Mouse (Mus musculus) urinary bladder, postnatal 10 days (tissue): ENCODE results near the gene Hoxd11.

ENCODE experiments used
- DNase-seq: peaks from one replicate; pipeline ENCODE4 v3.0.0; 2022; ENCODE audit warnings: low spot score

Hoxd11 gene

GRCm38 (mm10) chr2:74709465-74710419 lies 30.4 kb downstream of the Hoxd11 start:
- no peak for DNase-seq

DNA sequence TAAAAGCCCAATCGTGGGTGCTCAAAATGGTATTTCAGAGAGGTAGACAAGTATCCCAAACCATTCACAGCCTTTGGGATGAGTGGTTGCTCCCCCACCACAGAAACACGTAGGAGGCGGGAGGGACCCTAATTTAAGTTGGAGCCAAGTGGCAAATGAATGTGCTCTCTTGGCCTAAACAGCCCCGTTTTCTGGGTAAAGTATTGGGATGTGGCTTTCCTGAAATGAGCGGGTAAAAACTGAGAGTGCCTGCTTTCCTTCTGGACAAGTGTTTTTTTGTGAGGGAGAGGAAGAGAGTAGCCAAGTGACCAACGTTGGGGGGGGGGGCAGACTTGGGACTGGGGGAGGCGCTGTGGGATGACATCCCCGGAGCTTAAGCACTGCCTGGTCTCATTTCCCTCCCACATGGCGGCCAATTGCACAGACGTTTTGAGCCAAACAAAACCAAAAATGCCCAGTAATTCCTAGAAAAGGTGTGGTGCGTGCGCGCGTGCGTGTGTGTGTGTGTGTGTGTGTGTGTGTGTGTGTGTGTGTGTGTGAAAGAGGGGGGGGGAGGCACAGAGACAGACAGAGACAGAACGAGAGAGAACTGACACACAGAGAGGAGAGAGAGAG lies 31.7 kb downstream of the Hoxd11 start:
- no peak for DNase-seq

DNA sequence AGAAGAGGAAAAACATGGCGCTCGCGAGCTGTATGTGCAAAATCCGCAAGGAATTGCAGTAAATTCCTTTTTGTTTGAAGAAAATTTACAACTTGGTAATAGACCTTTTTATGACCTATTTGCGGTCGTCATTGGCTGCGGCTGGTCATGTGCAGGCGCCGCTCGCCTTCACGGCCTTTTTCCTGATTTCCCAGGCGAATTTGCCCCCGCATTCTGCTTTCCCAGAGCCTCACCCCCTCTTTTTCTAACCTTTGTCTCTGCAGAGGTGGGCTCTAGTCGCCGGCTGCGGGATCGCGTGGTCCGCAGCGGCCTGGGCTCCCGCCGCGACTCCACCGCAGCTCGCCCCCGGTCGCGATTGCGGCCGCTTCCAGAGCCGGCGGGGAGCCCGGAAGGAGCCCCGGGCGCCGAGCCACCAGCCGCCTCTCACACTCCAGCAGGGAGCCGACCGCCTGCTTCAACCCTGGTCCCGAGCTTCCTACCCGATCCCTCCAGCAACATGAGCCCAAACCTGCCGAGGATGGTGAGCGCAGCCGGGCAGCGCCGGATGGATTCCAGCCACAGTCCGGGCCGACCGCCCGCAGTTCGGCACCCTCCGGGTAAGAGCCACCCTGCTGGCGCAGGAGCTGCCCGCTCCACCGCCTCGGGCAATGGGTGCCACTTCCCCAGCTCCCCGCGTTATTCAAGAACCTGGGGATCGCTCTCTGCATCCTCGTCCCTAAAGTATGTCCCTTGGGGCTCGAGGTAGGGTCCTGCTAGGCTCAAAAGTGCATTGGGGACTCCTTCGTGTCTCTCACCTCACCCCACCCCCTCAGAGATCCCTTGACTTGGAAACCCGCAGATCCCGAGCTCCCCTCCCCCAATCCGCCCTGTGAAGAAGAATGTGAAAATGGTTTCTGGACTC lies 32.6 kb downstream of the Hoxd11 start, which contains the start of the genes Hoxd3 and Hoxd4:
Hoxd3 (plus strand) TSS at position 207 of the 901 bp plus-strand sequence.
Hoxd4 (plus strand) TSS at position 209 of the 901 bp plus-strand sequence.
- DNase-seq = no peak

GRCm38 (mm10) chr2:74713239-74714150 lies 34.1 kb downstream of the Hoxd11 start:
- no peak for DNase-seq

- no peak for DNase-seq
Measured at GRCm38 (mm10) chr2:74714156-74714789, 34.9 kb downstream of the Hoxd11 start.

GRCm38 (mm10) chr2:74714881-74715280 lies 35.5 kb downstream of the Hoxd11 start:
- no peak for DNase-seq

- peak; percentile 88 for DNase-seq
Measured at GRCm38 (mm10) chr2:74715504-74716241, 36.3 kb downstream of the Hoxd11 start.

DNA sequence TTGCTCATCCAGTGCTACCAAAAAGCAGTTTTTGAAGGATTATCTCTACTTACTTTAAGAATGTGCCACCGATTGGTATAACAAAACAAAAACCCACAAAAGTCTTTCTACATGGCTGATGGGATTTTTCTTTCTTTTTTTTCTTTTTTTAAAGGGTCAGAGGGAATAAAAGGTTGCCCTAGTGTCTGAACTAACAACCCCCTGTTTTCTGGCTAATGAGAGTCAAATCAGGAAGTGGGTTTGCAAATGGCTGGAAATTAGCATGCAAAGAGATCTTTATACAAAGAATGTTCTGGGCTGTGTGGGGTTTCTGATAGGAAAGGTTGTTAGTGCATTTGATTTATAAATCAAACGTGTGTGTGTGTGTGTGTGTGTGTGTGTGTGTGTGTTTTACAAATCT lies 41.0 kb downstream of the Hoxd11 start:
- DNase-seq = no peak

DNA sequence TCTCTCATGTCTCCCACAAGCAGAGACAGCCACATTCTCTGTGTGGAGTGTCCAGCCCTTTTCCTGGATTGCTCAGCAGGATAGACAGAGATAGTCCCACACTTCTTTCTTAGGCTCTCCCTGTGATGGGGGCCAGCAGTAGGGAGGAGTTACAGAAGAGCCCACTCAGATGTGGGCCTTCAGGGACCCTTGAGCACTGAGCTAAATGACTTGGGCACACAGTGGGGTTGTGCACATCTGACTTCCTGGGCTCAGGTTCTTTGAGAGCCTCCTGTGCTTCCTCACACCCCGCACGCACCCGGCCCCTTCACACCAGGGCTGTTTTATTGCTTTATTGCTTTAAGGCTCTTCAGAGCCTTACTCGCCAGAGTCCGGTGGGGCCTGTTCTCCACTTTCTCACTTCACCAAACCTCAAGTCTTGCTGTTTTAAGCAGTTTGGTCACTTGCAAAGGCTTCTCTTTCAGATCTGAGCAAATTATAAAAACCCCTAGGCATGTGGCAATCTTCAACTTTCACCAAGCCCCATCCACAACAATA lies 41.7 kb downstream of the Hoxd11 start:
- no peak for DNase-seq

DNA sequence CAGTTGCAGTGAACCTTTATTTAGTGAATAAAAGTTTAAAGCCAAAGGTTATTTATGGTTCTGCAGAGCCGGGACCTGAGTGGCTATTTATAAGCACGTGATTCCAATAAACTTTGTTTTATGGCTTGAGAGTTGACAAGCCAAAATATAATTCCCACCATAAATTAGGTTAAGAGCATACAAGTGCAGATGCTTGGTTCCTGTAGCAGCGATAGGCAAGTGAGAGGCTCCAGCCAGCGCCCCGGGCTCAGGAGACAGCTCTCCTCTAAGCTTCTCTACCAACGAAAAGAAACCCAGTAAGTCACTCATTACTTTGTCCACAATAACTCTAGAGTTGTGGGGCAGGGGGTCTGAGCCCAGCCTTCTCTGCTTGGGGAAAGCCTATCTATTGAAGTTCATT lies 42.5 kb downstream of the Hoxd11 start:
- no peak for DNase-seq

DNA sequence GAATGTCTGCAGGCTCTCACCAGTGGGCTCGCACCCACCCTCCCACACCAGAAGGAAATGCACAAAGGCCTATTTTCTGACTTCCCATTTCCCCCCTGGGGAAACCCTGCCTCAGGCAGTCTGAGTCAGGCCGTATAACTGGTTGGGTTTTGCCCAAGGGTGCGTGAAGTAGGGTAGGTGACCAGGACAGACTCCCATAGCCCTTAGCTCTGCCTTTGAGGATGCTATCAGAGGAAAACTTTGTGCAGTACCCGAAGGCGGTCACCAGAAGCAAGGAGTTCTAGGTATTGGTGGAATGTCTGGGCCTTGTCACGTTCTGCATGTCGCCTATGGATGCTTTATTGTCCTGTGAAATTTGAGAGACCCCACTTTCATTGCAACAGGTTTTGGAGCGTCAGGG lies 43.6 kb downstream of the Hoxd11 start:
- no peak for DNase-seq

DNA sequence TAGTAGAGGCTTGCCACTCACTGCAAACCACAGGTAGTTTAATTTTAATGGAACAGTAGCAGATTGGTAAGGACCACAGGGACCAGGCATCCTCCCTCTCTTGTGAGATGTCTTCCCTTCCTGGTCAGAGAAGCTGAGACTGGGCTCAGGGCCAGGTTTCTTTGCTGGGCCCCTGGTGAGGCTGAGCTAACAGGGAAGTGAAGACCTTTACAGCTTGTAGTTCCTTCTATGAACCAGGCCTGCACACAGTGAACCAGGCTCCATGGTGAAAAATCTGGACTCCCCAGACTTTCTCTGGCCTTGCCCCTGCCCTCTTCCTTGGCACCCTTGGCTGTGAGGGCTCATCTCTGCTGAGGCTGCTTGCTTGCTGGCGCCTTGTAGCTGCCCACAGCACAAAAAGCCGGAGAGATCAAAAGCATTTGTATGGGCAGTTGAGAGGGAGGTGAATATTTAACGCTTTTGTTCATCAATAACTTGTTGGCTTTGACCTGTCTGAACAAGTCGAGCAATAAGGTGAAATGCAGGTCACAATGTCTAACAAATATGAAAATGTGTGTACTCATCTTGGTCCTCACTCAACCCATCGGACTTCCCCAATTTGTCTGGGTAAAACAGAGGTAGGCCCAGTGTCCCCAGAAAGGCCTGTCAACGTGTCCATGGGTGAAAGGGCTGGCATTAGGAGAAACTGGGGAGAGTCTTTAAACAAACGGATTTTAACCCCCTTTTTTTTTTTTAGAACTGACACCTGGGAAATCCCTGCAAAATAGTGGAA lies 45.1 kb downstream of the Hoxd11 start:
- no peak for DNase-seq

DNA sequence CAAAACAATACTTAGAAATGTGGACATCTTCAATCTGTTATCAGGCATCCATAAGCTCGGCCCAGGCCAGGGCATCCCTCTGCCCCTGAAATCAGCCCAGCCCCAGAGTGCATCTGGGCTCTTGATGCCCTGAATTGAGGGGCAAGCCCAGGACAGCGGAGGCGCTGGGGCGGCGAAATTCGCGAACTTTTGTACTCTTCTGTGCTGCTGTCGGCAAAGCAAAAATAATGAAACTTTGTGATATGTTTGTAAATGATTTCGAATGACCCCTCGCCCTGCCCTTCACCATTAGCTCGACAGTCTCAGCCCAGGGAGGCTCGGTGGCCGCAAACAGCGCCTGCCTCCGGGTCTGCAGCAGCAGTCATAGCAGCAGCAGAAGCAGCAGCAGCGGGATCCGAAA lies 45.8 kb downstream of the Hoxd11 start:
- DNase-seq = no peak

DNA sequence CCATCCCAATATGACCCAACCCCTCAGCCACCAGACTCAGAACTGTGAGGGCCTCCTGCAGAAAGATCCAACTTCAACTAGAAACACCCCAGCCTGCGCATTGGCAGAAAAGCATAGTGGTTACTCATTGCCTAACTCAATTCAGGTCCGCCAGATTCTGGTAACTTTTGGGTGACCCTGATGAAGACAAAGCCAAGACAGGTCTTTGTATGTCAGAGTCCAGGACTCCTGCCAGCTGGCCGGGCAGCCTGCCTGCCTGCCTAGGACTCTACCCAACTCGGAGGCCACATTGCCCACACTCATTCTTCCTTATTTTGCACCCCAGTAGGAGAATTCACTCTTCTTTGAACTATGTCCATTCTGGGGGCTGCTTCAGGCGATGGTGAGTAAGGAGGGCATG lies 47.2 kb downstream of the Hoxd11 start, which contains the start of gene Gm28230:
Gm28230 (plus strand) TSS at position 178 of the 400 bp plus-strand sequence.
- DNase-seq = no peak

- DNase-seq = no peak
Measured at GRCm38 (mm10) chr2:74726973-74727639, 47.7 kb downstream of the Hoxd11 start.

GRCm38 (mm10) chr2:74727640-74728302 lies 48.4 kb downstream of the Hoxd11 start:
- no peak for DNase-seq

GRCm38 (mm10) chr2:74728303-74728680 lies 48.9 kb downstream of the Hoxd11 start:
- DNase-seq = no peak

DNA sequence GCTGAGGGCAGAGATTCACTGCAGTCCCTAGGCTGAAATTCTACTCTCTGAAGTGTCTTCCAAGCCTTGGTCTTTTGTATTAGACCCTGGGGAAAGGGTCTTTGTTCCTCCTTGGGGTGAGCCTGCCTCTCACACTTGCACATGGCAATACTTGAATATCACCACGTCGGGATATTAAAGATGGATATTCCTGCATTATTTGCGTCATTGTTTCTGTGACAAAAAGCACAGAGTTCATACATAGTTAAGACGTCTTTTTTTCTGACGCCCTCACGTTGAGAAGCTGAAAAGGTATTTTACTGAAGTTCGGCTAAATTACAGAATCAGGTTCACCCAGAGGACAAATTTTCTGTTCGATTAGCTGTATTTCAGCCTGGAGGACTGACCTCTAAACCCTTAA lies 51.0 kb downstream of the Hoxd11 start:
- no peak for DNase-seq
